Comparison of ENCODE assay signal across 8 mouse cellular contexts in genomic region chr11:73235990-73236701, GRCm38 (mm10). TPM values are rescaled to one million over a fixed set of nuclear protein-coding genes. Genes with fewer than 3 reads are reported as not detected.
DNase-seq lines count a peak whose midpoint lies in the region; ATAC-seq lines count a peak whose summit lies in the region.

No protein-coding gene starts in this region.

- no peak overlapping the region for H3K9ac ChIP-seq in embryonic facial prominence, embryonic 11.5 days (replicated peaks; ENCODE audit: low read length)
- H3K9ac ChIP-seq in heart, embryonic 14.5 days (ENCODE audit: low read length): no peak overlapping the region
- H3K9ac ChIP-seq in limb, embryonic 12.5 days (replicated peaks): no peak overlapping the region

- H3K4me2 ChIP-seq in embryonic facial prominence, embryonic 11.5 days (ENCODE audit: low read depth, low read length): no peak overlapping the region
- H3K4me2 ChIP-seq in heart, embryonic 14.5 days (ENCODE audit: low read length): no peak overlapping the region
- no peak overlapping the region for H3K4me2 ChIP-seq in limb, embryonic 12.5 days

- no peaks in the 10 kb centered on the region for H3K27me3 ChIP-seq in embryonic facial prominence, embryonic 11.5 days (ENCODE audit: control insufficient read depth, insufficient read depth, low read length)
- no peaks in the 10 kb centered on the region for H3K27me3 ChIP-seq in embryonic facial prominence, embryonic 10.5 days (replicated peaks; ENCODE audit: low read depth, poor library complexity, severe bottlenecking)
- H3K27me3 ChIP-seq in heart, embryonic 14.5 days (ENCODE audit: control insufficient read depth, insufficient read depth, low read length): no peaks in the 10 kb centered on the region; the same call in 1 of the 2 replicates
- H3K27me3 ChIP-seq in limb, embryonic 12.5 days: no peaks in the 10 kb centered on the region

- no peak overlapping the region for H3K4me3 ChIP-seq in embryonic facial prominence, embryonic 11.5 days (ENCODE audit: low read depth, low read length)
- H3K4me3 ChIP-seq in embryonic facial prominence, embryonic 10.5 days: no peak overlapping the region
- no peak overlapping the region for H3K4me3 ChIP-seq in brown adipose tissue, adult 24 weeks (ENCODE audit: insufficient read depth, low read depth, low read length)
- no peak overlapping the region for H3K4me3 ChIP-seq in heart, embryonic 14.5 days (ENCODE audit: control insufficient read depth in 1 of 2, insufficient read depth in 1 of 2, low read depth in 1 of 2, low read length in 2 of 2)
- H3K4me3 ChIP-seq in limb, embryonic 12.5 days (replicated peaks): no peak overlapping the region

- H3K36me3 ChIP-seq in embryonic facial prominence, embryonic 11.5 days (replicated peaks; ENCODE audit: control insufficient read depth, insufficient read depth, low read depth, low read length): no peaks in the 10 kb centered on the region
- no peaks in the 10 kb centered on the region for H3K36me3 ChIP-seq in embryonic facial prominence, embryonic 10.5 days (replicated peaks)
- H3K36me3 ChIP-seq in heart, embryonic 14.5 days (ENCODE audit: control insufficient read depth, insufficient read depth, low read length): no peaks in the 10 kb centered on the region
- H3K36me3 ChIP-seq in limb, embryonic 12.5 days: no peaks in the 10 kb centered on the region

- 35% methylated on average over 5 of the region's 5 CpGs for WGBS in embryonic facial prominence, embryonic 11.5 days
- 46% methylated on average over 5 of the region's 5 CpGs for WGBS in embryonic facial prominence, embryonic 10.5 days
- WGBS in heart, embryonic 14.5 days: 29% methylated on average over 5 of the region's 5 CpGs
- WGBS in limb, embryonic 12.5 days: 36% methylated on average over 5 of the region's 5 CpGs

- ATAC-seq in embryonic facial prominence, embryonic 11.5 days (replicated peaks; ENCODE audit: insufficient number of reproducible peaks, low FRiP score, low TSS enrichment, low read depth): no peak
- peak; percentile 68 for ATAC-seq in heart, embryonic 14.5 days (ENCODE audit: insufficient number of reproducible peaks, insufficient read depth, low FRiP score, low read depth)
- ATAC-seq in limb, embryonic 12.5 days (ENCODE audit: insufficient number of reproducible peaks, insufficient read depth, low FRiP score, low TSS enrichment, low read depth): peak; percentile 64

- DNase-seq in embryonic facial prominence, embryonic 11.5 days (ENCODE audit: low spot score): peak; percentile 6
- DNase-seq in embryonic facial prominence, embryonic 10.5 days (ENCODE audit: low spot score): no peak
- peak; percentile 71 to 75 for DNase-seq in urinary bladder, postnatal 4 days (ENCODE audit: low spot score in 2 of 2)
- DNase-seq in right cerebral cortex, postnatal 36 days (ENCODE audit: low spot score in 2 of 2): no peak
- no peak for DNase-seq in yolk sac, embryonic 10.5 days (ENCODE audit: low spot score)

- H3K9me3 ChIP-seq in embryonic facial prominence, embryonic 11.5 days (replicated peaks; ENCODE audit: control insufficient read depth, low read length): no peaks in the 10 kb centered on the region
- no peaks in the 10 kb centered on the region for H3K9me3 ChIP-seq in embryonic facial prominence, embryonic 10.5 days
- no peaks in the 10 kb centered on the region for H3K9me3 ChIP-seq in heart, embryonic 14.5 days (ENCODE audit: control insufficient read depth, low read length)
- H3K9me3 ChIP-seq in limb, embryonic 12.5 days: no peaks in the 10 kb centered on the region

- H3K27ac ChIP-seq in embryonic facial prominence, embryonic 11.5 days (replicated peaks; ENCODE audit: low read depth, low read length): no peak overlapping the region
- H3K27ac ChIP-seq in embryonic facial prominence, embryonic 10.5 days (replicated peaks): no peak overlapping the region
- H3K27ac ChIP-seq in brown adipose tissue, adult 24 weeks (replicated peaks; ENCODE audit: low read depth, low read length): peak overlapping the region; percentile 80
- peak overlapping the region; percentile 65 to 79 for H3K27ac ChIP-seq in heart, embryonic 14.5 days (replicated peaks in 1 of 2; ENCODE audit: control insufficient read depth in 1 of 2, insufficient read depth in 1 of 2, low read depth in 2 of 2, low read length in 2 of 2)
- peak overlapping the region; percentile 87 for H3K27ac ChIP-seq in limb, embryonic 12.5 days

- H3K4me1 ChIP-seq in embryonic facial prominence, embryonic 11.5 days (ENCODE audit: control insufficient read depth, insufficient read depth, low read length): no peaks in the 10 kb centered on the region
- H3K4me1 ChIP-seq in embryonic facial prominence, embryonic 10.5 days: peaks cover 9% of the 10 kb centered on the region; the same call in 1 of the 2 replicates
- H3K4me1 ChIP-seq in brown adipose tissue, adult 24 weeks (ENCODE audit: control insufficient read depth, insufficient read depth, insufficient read length, low read length): peaks cover 24% of the 10 kb centered on the region
- H3K4me1 ChIP-seq in heart, embryonic 14.5 days (ENCODE audit: control insufficient read depth in 2 of 2, insufficient read depth in 2 of 2, low read length in 2 of 2): peaks cover 4 to 5% of the 10 kb centered on the region in 2 experiments
- peaks cover 8% of the 10 kb centered on the region for H3K4me1 ChIP-seq in limb, embryonic 12.5 days (replicated peaks)

RNA-seq across cellular contexts. Expression of gene Trpv1, which starts 2.1 kb away (rescaled TPM):
- 0.15 and 0.29 TPM in 2 replicates for polyA plus RNA-seq in embryonic facial prominence, embryonic 11.5 days (2014; fragmentation: Nextera tagmentation; extraction: Ambion mirVana)
- polyA plus RNA-seq in embryonic facial prominence, embryonic 10.5 days (2016; fragmentation: Nextera tagmentation; extraction: Ambion mirVana): 0.10 TPM in 1 of 2 replicates, not detected in the other
- polyA plus RNA-seq in brown adipose tissue, adult 24 weeks (2012; ENCODE audit: insufficient read depth, insufficient read length, missing spikeins): 0.33 and 0.75 TPM in 2 replicates
- not detected in 2 replicates for polyA plus RNA-seq in heart, embryonic 14.5 days (2014; fragmentation: Nextera tagmentation; extraction: Ambion mirVana)
- 0.08 TPM in 1 of 2 replicates, not detected in the other for polyA plus RNA-seq in limb, embryonic 12.5 days (2016; fragmentation: Nextera tagmentation; extraction: Ambion mirVana)

RNA-seq across cellular contexts. Expression of gene Trpv3, which starts 31.0 kb away (rescaled TPM):
- polyA plus RNA-seq in embryonic facial prominence, embryonic 11.5 days (2014; fragmentation: Nextera tagmentation; extraction: Ambion mirVana): 0.03 TPM in 1 of 2 replicates, not detected in the other
- 0.04 TPM in 1 of 2 replicates, not detected in the other for polyA plus RNA-seq in embryonic facial prominence, embryonic 10.5 days (2016; fragmentation: Nextera tagmentation; extraction: Ambion mirVana)
- polyA plus RNA-seq in brown adipose tissue, adult 24 weeks (2012; ENCODE audit: insufficient read depth, insufficient read length, missing spikeins): not detected in 2 replicates
- polyA plus RNA-seq in heart, embryonic 14.5 days (2014; fragmentation: Nextera tagmentation; extraction: Ambion mirVana): 0.04 and 0.15 TPM in 2 replicates
- 0.05 and 0.11 TPM in 2 replicates for polyA plus RNA-seq in limb, embryonic 12.5 days (2016; fragmentation: Nextera tagmentation; extraction: Ambion mirVana)

RNA-seq across cellular contexts. Expression of gene Shpk, which starts 36.9 kb away (rescaled TPM):
- 0.93 and 1.0 TPM in 2 replicates for polyA plus RNA-seq in embryonic facial prominence, embryonic 11.5 days (2014; fragmentation: Nextera tagmentation; extraction: Ambion mirVana)
- 0.49 and 0.86 TPM in 2 replicates for polyA plus RNA-seq in embryonic facial prominence, embryonic 10.5 days (2016; fragmentation: Nextera tagmentation; extraction: Ambion mirVana)
- 8.2 and 9.1 TPM in 2 replicates for polyA plus RNA-seq in brown adipose tissue, adult 24 weeks (2012; ENCODE audit: insufficient read depth, insufficient read length, missing spikeins)
- 0.41 and 0.66 TPM in 2 replicates for polyA plus RNA-seq in heart, embryonic 14.5 days (2014; fragmentation: Nextera tagmentation; extraction: Ambion mirVana)
- polyA plus RNA-seq in limb, embryonic 12.5 days (2016; fragmentation: Nextera tagmentation; extraction: Ambion mirVana): 1.6 and 2.3 TPM in 2 replicates

RNA-seq across cellular contexts. Expression of gene Ctns, which starts 37.3 kb away (rescaled TPM):
- polyA plus RNA-seq in embryonic facial prominence, embryonic 11.5 days (2014; fragmentation: Nextera tagmentation; extraction: Ambion mirVana): 22.4 and 22.8 TPM in 2 replicates
- 17.4 and 18.4 TPM in 2 replicates for polyA plus RNA-seq in embryonic facial prominence, embryonic 10.5 days (2016; fragmentation: Nextera tagmentation; extraction: Ambion mirVana)
- 8.8 TPM in 2 replicates for polyA plus RNA-seq in brown adipose tissue, adult 24 weeks (2012; ENCODE audit: insufficient read depth, insufficient read length, missing spikeins)
- 12.3 and 14.0 TPM in 2 replicates for polyA plus RNA-seq in heart, embryonic 14.5 days (2014; fragmentation: Nextera tagmentation; extraction: Ambion mirVana)
- polyA plus RNA-seq in limb, embryonic 12.5 days (2016; fragmentation: Nextera tagmentation; extraction: Ambion mirVana): 23.4 and 24.9 TPM in 2 replicates

RNA-seq across cellular contexts. Expression of gene Tax1bp3, which starts 59.3 kb away (rescaled TPM):
- polyA plus RNA-seq in embryonic facial prominence, embryonic 11.5 days (2014; fragmentation: Nextera tagmentation; extraction: Ambion mirVana): 218 and 228 TPM in 2 replicates
- 189 and 206 TPM in 2 replicates for polyA plus RNA-seq in embryonic facial prominence, embryonic 10.5 days (2016; fragmentation: Nextera tagmentation; extraction: Ambion mirVana)
- polyA plus RNA-seq in brown adipose tissue, adult 24 weeks (2012; ENCODE audit: insufficient read depth, insufficient read length, missing spikeins): 70.9 and 105 TPM in 2 replicates
- polyA plus RNA-seq in heart, embryonic 14.5 days (2014; fragmentation: Nextera tagmentation; extraction: Ambion mirVana): 270 TPM in 2 replicates
- 211 and 215 TPM in 2 replicates for polyA plus RNA-seq in limb, embryonic 12.5 days (2016; fragmentation: Nextera tagmentation; extraction: Ambion mirVana)

Comparison
In these comparisons a context has a peak if more than half of its experiments do, and no peak if none do; other contexts are left out.
1. DNase-seq: peak in embryonic facial prominence, embryonic 11.5 days (single experiment) and urinary bladder, postnatal 4 days (2 of 2); none in embryonic facial prominence, embryonic 10.5 days (single experiment), right cerebral cortex, postnatal 36 days (0 of 2) and yolk sac, embryonic 10.5 days (single experiment).
2. H3K27ac ChIP-seq: peak in brown adipose tissue, adult 24 weeks (single experiment), heart, embryonic 14.5 days (2 of 2) and limb, embryonic 12.5 days (single experiment); none in embryonic facial prominence, embryonic 11.5 days (single experiment) and embryonic facial prominence, embryonic 10.5 days (single experiment).